Mouse (Mus musculus) heart, adult 2 months (tissue): ENCODE measurements around the gene Sema3b.

Experiments
- CTCF ChIP-seq: fragments of 200-600 bp; IDR thresholded peaks from 2 replicates; pipeline ENCODE4 v1.8.1; 2022; ENCODE audit warnings: antibody characterized with exemption, mild to moderate bottlenecking, moderate library complexity
- EP300 ChIP-seq: fragments of 200-500 bp; IDR thresholded peaks from 2 replicates; pipeline ENCODE4 v1.6.1; 2011; ENCODE audit warnings: low read depth, low read length, control low read depth; ENCODE audit not compliant: insufficient read depth
- POLR2A ChIP-seq: fragments of 200-500 bp; IDR thresholded peaks from 2 replicates; pipeline ENCODE4 v1.6.1; 2011; ENCODE audit warnings: mild to moderate bottlenecking, low read depth, low read length, control low read depth; ENCODE audit not compliant: insufficient read depth

GRCm38 (mm10) chr9:107612945-107613569 lies 4.0 kb upstream of the Sema3b start:
- TF ChIP-seq POLR2A = 0 out of 2 replicates have a peak, but pooled peaks have one; percentile 4
- peak; percentile 34 for TF ChIP-seq CTCF
- peak; percentile 5; the same call in 1 of the 2 replicates for TF ChIP-seq EP300
